Mouse (Mus musculus): ENCODE measurements at regions not wholly inside any gene's neighbourhood (a gene's known extent, or its start where the extent isn't known, plus 50 kb on each side); places are given as distances from the start of the nearest gene placed in this dataset.

DNA sequence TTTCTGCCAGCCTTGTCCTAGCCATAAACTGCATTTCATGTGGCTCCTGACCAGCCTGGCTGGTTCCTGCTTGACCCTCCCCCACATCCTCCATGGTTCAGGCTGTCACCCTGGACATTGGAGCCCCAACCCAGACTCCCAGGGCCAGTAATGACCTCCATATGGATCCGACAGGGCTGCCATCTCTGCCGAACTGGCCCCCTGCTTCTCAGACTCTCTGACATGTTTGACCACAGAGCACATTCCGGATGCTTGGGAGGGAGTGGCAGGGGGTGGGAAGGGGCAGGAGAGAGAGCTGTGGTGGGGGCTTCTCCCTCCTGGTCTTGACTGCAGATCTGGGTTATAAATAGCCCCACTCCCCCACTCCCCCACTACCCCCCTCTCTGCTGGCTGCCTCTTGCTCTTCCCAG is 59.0 kb upstream of the Actrt2 start:
- no peak for ATAC-seq (replicated peaks; ENCODE audit: poor library complexity, severe bottlenecking)

DNA sequence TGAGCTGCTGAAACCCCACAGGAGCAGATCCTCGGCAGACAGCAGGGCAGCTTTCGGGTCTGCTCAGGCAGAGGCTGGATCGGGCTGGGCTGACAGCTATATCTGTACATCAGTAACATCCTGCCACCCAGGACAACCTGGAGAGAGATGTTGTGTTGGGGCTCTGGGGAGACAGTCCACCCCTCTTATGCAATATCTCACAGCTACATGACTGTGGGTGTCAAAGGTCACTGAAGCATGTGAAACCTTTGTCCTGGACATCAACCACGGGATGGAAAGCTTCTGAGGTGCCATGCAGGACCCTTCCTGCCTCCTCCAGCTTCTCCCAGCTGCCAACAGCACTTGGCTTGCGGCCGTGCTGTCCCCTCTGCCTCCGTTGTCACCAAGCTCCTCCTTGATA is 60.3 kb upstream of the Actrt2 start:
- no peak for ATAC-seq (replicated peaks; ENCODE audit: poor library complexity, severe bottlenecking)

DNA sequence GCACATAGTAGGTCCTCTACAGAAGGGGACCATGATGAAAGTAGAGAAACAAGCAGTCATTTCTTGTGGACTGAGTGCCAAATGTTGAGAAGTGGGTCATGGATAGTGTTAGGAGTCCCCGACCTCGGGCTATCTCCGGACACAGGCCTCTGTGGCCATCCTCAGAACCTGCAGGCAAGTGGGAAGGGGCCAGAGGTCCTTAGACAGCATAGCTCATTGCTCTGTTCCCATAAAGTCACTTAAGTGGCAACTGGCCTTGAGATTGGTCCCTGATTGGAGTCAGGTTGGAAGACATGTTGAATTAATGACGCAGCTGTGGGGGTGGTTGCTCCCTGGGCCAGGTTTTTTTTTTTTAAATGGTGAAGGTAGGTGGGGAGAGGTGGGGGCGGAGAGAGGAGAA is 63.0 kb upstream of the Actrt2 start:
- no peak for ATAC-seq (replicated peaks; ENCODE audit: poor library complexity, severe bottlenecking)

DNA sequence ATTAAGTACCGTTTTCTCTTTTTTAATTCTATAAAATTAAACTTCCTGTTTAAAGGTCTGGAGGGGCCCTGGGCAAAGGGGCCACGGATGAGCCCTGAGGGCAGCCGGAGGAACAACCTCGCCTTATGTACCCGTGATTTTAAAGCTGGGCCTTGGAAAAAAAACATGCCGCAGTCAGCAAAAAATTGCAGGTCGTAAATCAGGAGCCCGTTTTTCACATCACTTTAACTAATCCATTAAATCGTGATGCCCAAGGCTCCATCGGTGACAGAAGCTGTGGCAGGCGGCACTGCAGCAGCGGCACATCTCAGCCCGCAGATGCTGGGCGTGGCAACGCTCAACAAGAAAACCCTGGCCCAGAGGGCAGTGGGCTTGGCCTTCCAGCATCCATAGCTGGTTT is 63.7 kb upstream of the Actrt2 start:
- ATAC-seq (replicated peaks; ENCODE audit: poor library complexity, severe bottlenecking) = no peak

DNA sequence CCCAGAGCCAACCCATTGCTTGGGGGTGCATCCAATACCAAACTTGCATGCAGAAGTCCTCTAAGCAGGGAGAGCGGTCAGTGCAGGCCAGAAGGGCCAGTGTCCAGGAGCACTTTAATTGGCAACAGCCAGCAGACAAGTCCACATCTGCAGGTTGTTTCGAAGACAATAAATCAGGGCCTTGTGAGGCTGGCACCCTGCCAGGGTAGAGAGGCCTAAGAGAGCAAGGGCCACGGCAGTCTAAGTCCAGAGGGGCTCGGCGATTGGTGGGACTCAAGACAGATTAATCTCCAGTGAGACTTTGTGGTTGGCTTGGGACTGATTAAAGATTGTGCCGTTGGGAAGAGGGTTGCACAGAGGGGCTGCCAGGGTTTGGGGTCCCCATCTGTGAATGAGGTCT is 68.4 kb upstream of the Actrt2 start:
- no peak for ATAC-seq (replicated peaks; ENCODE audit: poor library complexity, severe bottlenecking)

DNA sequence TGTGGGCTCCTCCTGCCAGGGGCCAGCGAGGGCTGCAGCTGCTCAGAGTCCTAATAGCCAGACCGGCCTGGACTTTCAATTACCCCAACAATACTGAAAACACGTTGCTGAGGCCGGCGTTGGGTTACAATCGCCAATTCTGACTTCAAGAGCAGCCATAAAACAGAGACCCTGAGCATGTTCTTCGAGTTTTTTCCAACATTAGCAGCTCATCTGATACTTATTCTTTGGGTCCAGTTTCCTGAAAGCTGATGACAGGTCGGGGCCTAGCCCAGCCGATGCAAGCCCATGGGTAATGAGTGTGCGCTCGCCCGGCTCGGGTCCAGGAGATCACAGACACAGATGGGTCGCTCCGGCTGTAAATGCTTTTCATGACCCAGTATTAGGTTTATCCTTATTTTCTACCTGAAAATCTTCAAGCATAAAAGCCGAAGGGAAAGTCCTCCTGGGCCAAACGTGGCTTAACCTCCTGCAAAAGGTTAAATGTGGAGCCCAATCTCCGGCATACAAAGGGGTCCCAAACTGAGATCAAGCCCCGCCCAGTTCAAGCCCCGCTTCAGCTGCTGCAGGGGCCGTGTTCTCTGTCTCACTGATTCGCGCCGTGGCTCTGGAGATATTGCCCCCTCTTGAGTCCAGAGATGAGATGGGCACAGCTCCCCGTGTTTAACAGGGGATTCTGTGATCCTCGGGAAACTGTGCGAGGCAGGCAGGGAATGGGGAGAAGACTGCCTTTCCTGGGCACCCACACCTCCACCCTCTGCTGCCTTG is 73.6 kb upstream of the Actrt2 start:
- ATAC-seq (replicated peaks; ENCODE audit: poor library complexity, severe bottlenecking) = no peak

DNA sequence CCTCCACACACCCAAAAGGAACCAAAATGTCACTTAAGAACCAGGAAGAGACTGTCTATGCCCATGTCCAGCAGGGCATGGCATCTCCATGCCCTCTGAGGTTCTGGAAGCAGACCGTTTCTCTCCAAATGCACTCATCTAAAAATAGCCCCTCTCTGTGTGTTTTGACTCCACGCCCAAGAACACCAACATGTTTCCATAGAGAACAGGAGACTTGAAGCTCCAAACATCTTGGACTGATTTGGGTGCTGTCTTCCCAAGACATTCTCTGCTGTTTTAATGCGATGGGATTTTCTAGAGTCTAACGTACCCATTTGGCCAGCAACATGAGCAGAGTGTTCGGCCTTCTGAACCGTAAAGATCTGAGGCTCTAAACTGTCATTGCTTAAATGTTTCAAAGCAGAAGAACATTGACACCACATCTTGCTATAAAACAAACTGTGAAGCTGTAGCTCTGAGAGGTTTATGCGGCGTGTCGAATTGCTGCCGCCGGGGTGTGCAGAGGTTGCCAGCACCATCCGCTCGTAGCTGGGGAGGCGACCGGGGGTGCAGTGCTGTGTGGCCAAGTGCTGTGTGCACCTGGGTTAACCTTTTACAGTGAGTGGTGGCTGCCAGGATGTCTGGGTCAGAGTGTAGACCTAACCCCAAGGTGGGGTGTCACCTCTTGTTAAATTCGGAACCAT is 78.8 kb upstream of the Actrt2 start:
- no peak for ATAC-seq (replicated peaks; ENCODE audit: poor library complexity, severe bottlenecking)

DNA sequence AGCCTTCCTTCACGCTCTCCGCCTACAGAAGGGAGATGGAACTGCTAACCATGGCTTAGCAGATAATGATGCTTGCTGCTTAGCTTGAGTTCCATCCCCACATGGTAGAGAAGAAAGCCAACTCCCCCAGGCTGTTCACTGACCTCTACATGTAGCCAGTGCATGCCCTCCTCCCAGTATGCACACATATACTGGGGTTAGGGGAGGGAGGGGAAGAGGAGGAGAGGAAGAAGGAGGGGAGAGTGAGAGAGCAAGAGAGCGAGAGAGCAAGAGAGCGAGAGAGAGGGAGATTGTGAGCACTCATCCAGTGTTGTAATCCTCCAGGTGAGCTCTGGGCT is 79.3 kb upstream of the Actrt2 start:
- no peak for ATAC-seq (replicated peaks; ENCODE audit: poor library complexity, severe bottlenecking)

DNA sequence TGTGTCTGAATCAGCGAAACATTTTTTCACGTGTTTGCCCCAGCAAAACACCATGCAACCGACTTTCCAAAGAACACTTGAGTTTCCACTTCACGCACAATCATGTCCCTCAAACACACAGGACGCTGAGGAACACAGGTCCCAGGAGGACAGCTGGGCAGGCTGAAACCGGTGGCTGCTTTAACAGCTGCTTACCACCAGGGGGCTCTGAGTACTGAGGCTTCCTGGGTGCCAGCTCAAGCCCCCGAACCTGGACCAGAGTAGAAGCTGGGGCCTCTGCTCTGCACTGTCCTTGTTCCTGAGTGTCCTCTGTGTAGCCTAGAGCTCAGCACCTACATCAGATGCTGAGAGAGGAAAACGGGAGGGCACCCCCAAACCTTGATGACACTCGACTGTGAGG is 81.5 kb upstream of the Actrt2 start:
- peak; percentile 77 for ATAC-seq (replicated peaks; ENCODE audit: poor library complexity, severe bottlenecking)

DNA sequence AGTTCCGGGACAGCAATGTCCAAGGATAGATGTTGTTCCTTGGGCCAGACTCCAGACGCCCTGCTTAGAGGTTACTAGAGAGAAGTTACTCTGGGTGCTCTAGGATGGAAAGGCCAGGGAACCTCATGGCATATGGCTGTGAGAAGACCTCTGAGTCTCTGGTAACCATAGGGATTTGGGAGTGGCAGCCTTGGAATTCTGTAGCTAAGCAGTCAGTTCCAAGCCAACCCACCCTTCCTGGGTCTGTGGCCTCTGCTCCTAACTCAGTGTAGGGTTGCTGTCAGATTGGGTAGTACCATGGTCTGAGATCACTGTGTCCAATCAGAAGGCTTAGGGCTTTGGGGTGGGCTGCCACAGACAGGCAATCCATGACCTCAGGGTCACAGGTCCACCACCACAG is 82.3 kb upstream of the Actrt2 start:
- ATAC-seq (replicated peaks; ENCODE audit: poor library complexity, severe bottlenecking) = no peak

DNA sequence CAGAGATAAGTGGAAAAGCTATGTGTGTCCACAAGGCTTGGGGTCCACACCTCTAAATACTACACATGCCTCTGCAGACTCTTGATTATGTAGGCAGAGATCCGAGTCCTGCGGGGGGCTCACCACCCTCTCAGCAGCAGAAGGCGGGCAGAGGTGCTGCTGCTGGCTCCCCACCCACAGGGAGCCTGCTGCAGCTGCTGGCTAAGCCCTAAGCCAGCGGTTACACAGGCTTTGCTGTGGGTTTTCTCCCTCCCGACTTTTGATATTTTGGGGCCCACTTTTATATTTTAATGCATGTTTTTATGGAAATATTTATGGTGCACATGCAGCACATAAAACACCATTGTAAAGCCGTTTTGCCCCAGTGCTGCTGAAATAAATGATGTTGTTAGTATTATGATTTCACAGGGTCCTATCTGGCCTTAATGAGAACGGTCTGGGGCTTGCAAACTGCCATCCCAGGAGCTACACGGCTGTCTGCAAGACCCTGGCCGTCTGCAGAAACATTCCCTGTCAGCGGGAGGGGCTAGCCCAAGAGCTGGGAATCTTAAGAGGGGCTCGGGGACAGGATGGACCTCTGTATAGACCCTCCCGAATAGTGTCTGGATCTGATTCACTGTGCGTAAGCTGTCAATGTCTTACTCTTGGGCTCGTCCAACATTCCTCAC is 82.9 kb upstream of the Actrt2 start:
- no peak for ATAC-seq (replicated peaks; ENCODE audit: poor library complexity, severe bottlenecking)

DNA sequence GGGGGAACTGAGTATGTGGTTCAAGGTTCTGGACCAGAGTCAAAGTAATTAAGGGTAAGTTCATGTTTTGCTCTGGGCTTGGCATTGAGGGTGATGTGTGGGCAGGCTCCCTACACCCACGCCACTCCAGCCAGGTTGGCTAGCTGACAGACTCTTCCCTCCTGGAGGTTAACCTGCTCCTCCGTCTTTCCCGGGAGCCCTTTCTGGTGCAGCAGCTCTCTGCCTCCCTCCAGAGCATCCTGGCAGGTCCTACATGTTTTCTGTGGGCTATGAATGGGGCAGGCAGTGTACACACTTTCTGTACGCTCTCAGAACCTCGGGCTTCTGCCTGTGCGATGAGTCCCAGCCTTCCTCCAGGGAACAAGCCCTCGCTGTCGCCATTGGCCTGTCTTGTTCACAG is 82.8 kb upstream of the Ttc34 start:
- ATAC-seq (replicated peaks; ENCODE audit: poor library complexity, severe bottlenecking) = no peak

DNA sequence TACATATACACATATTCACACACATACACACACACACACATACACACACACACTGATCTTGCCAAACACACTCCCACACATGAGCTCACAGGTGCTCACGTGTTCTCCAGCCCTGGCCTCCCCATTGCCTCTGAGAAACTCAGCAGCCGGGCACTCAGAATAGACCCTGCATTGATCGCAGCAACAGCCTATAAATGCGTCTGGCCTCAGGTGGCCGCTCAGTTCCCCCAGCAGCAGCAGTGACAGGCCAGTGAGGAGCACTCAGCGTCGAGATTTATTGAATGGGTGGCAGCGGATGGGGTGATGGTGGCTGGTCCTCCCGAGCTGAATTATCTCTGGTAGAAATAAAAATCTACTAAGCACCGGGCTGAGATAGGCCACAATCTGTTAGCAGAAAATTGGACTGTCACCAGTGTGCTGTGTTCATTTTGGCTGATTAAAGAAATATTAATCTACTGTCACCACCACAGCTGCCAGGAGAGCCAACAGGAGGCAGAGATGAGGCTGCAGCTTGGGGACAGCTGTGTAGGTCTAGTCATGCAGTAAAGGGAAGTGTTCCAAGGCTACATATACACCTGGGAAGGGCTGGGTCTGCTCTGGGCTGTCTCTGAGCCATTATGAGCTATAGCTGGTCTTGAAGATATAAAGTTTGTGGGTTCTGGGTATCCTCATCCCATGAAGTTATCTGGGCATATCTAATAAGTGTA is 80.4 kb upstream of the Ttc34 start:
- no peak for ATAC-seq (replicated peaks; ENCODE audit: poor library complexity, severe bottlenecking)

DNA sequence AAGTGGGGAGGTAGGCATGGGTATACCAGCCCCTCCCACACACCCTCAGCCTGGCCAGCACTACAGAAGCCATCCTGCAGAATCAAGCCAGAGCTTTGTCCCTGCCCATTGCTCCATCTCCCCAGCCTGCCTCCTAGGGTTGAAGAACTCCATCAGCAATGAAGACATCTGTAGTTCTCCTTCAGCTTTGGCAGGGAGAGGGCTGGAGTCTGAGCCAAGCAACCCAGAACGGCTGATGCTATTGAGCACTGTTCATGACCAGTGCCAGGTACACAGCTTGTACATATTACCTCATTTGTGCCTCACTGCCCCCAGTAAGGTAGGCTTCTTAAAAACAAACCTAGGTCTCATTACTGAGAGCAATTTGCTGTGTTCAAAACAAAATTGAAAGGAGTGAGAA is 77.4 kb upstream of the Ttc34 start:
- ATAC-seq (replicated peaks; ENCODE audit: poor library complexity, severe bottlenecking) = no peak

DNA sequence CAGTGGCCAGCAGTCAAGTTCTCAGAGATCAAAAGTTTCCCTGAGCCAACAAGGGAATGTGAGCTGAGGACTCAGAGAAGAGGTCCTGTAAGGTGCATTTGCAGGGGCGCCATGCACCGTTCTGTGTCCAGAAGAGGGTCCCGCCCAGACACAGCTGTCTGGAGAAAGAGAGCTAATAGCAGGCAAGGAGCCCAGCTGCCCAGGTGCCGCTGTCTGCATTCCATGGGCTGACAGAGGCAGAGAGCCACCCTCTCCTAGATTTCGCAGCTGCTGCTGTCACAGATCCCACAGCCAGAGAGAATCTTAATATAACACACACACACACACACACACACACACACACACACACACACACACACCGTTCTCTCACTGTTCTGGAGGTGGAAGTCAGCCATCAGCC is 73.0 kb upstream of the Ttc34 start:
- no peak for ATAC-seq (replicated peaks; ENCODE audit: poor library complexity, severe bottlenecking)

DNA sequence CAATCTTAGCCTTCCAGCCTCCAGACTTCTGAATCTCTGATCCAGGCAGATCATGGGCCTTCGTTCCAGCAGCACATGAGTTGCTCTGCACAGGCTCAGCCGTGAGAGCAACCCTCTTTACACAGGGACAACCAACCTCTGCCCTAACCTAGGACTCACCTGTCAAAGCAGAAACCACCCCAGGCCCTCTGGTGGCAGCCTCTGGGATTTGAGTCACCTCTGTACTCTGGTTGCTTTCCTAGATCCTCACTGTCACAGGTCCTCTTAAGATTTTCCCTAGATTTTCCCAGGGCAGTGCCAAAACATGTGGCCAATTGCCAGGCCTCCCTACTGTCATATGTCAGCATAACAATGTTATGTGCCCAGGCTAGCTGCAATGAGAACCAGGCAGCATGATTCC is 71.1 kb upstream of the Ttc34 start:
- no peak for ATAC-seq (replicated peaks; ENCODE audit: poor library complexity, severe bottlenecking)

DNA sequence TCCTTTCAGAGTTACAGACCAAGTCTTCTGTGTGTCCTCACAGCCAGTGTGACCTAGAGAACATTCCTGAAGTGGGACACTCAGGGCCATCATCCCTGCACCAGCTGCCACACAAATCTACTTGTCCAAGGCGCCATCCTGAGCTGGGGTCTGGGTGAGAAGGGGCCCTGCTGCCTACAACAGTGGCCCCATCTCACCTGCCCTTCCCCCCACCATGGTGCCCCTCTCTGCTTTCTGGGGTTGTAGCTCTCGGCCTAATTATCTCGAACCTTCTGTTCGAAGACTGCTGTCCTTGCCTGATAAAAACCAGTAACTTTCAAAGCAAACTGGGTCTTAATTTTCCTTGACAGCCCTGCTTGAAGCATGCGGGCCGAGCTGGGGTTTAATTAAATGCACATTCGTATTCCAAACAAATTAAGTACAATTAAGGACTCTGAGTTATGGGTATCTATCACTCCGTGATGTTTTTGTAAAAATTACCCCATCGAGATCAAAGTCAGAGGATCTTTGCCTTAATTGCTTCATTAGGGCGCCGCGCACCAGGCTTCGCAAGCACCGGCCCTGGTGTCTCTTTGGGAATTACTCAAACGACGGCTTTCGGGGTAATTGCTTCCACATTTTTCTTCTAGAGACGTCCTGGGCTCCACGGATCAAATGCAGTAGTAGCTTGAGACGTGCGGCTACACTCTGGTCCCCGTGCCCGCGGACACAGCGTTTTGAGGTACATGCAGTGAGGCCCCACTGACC is 65.8 kb upstream of the Ttc34 start:
- ATAC-seq (replicated peaks; ENCODE audit: poor library complexity, severe bottlenecking) = no peak

DNA sequence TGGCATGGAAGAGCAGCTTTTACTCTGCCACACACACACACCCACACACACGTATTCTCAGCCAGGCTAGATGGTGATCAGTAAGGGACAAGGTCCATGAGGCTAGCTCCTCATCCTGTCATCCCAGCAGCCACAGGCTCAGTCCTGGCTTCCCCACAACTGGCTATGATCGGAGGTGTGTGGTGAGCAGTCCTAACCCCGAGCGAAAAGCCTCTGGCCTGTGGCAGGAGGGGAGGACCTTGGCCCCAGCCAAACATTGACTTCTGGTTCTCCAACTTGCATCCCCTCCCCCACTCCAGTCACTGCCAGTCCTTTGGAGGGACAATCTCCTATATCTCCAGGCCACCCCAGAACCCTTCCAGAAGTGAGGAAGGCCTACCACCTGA is 65.2 kb upstream of the Ttc34 start:
- ATAC-seq (replicated peaks; ENCODE audit: poor library complexity, severe bottlenecking) = no peak

DNA sequence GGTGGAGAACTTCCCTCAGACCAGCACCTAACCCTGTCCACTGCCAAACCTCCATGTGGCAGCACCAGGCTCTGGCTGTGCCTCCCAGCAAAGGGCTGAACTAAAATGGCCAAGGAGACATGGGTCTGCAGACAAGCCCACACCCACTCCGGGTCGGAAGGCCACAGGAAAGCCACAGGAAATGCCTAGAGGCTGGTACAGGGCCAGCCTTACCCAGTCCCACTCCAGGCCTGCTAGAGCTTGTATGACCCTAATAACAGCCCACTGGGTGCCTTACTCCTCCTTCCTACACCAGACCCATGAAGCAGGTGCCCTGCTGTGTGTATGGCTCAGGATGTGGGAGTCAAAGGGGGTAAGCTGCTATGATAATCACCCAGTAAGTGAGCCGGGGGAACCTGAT is 63.4 kb upstream of the Ttc34 start:
- peak; percentile 38; the same call in 1 of the 2 replicates for ATAC-seq (replicated peaks; ENCODE audit: poor library complexity, severe bottlenecking)

DNA sequence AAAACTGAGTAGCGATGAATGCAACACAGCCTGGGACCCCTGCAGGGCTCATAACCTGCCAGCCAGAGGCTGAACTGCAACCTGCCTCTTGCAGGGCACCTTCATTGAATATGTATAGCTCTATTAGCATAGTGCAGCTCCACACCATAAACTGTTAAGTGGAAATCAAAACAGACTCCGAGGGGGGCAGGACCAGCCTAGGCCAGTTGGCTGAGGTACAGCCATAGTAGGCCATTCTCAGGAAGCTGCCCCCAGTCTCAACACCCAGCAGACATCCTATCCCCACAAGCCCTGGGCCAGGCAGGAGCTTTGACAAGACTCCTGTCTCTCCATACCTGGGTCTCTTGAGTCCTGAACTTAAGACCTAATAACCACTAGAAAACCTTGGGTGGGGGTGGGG is 62.9 kb upstream of the Ttc34 start:
- no peak for ATAC-seq (replicated peaks; ENCODE audit: poor library complexity, severe bottlenecking)

DNA sequence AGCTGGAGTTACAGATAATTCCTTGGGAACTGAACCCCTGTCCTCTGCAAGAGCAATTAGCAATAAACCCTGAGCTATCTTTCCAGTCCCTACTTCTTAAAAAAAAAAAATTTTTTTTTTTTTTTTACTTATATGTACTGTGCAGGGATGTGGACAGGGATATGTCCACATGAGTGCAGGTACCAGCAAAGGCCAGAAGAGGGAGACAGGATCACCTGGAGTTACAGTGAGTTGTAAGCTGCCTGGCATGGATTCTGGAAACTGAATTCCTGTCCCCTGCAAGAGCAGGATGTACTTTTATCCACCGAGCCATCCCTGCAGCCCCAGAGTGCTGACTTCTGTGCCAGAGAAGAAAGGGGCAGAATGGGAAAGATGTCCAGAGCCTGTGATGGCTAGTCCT is 58.4 kb upstream of the Ttc34 start:
- no peak for ATAC-seq (replicated peaks; ENCODE audit: poor library complexity, severe bottlenecking)

Measured in granulocyte monocyte progenitor cell, adult 5-6 weeks (primary cell).